Mouse (Mus musculus) ES-E14 (cell line): Measurements from ENCODE around the gene Ly6g6f. TPM values are rescaled to one million over a fixed set of nuclear protein-coding genes. Genes with fewer than 3 reads are reported as not detected.

Source experiments
- DNase-seq: peaks from one replicate; pipeline ENCODE4 v3.0.0-alpha.2; 2013; ENCODE audit warnings: low read depth, low spot score
- H3K27ac ChIP-seq: 2 replicates; pipeline ENCODE4 v1.5.1; 2012; ENCODE audit warnings: low read depth, mild to moderate bottlenecking, low read length, moderate library complexity, mixed read lengths; ENCODE audit not compliant: poor library complexity, insufficient read depth, severe bottlenecking
- H3K36me3 ChIP-seq: 2 replicates; pipeline ENCODE4 v1.6.1; 2012; ENCODE audit warnings: mild to moderate bottlenecking, low read length, moderate library complexity, mixed read lengths; ENCODE audit not compliant: control insufficient read depth, poor library complexity, insufficient read depth, severe bottlenecking
- H3K4me1 ChIP-seq, 2 experiments: fragments of 150-350 bp in 1 of 2; sonication (generic) in 1 of 2; 2 replicates each; pipeline ENCODE4 v1.6.1; 2012; ENCODE audit warnings: low read length in 2 of 2, mild to moderate bottlenecking in 1 of 2, mixed read lengths in 1 of 2; ENCODE audit not compliant: control insufficient read depth in 2 of 2, insufficient read depth in 2 of 2, poor library complexity in 1 of 2
- H3K4me3 ChIP-seq, 2 experiments: fragments of 150-350 bp in 1 of 2; sonication (generic) in 1 of 2; 2 replicates each; pipeline ENCODE4 v1.5.1; 2012; ENCODE audit warnings: low read length in 2 of 2, low read depth in 1 of 2, mild to moderate bottlenecking in 1 of 2, mixed read lengths in 1 of 2; ENCODE audit not compliant: insufficient read depth in 1 of 2, poor library complexity in 1 of 2, severe bottlenecking in 1 of 2
- H3K9ac ChIP-seq: 2 replicates; pipeline ENCODE4 v1.6.1; 2012; ENCODE audit warnings: low read depth, mild to moderate bottlenecking, low read length, mixed read lengths; ENCODE audit not compliant: poor library complexity, insufficient read depth, severe bottlenecking
- H3K9me3 ChIP-seq: fragments of 150-350 bp; sonication (generic); 2 replicates; pipeline ENCODE4 v1.6.1; 2012; ENCODE audit warnings: low read depth, mild to moderate bottlenecking, low read length; ENCODE audit not compliant: control insufficient read depth, insufficient read depth
- CHD2 ChIP-seq: IDR thresholded peaks from 2 replicates; pipeline ENCODE4 v1.6.1; 2014; ENCODE audit warnings: mild to moderate bottlenecking, low read depth, low read length, inconsistent platforms
- HCFC1 ChIP-seq: IDR thresholded peaks from 2 replicates; pipeline ENCODE4 v1.6.1; 2012; ENCODE audit warnings: low read length, inconsistent platforms, borderline replicate concordance; ENCODE audit not compliant: insufficient read depth
- MAFK ChIP-seq: IDR thresholded peaks from 2 replicates; pipeline ENCODE4 v1.6.1; 2014; ENCODE audit warnings: mild to moderate bottlenecking, low read depth, low read length, inconsistent platforms; ENCODE audit not compliant: insufficient read depth
- ZC3H11A ChIP-seq: IDR thresholded peaks from 2 replicates; pipeline ENCODE4 v1.6.1; 2012; ENCODE audit warnings: low read depth, mild to moderate bottlenecking, inconsistent platforms, low read length, borderline replicate concordance
- ZNF384 ChIP-seq: IDR thresholded peaks from 2 replicates; pipeline ENCODE4 v1.6.1; 2012; ENCODE audit warnings: low read depth, low read length, inconsistent platforms
- in situ Hi-C, 2 experiments: fragments of 600-800 bp; cut with MboI; formaldehyde crosslinking; loops; one replicate each; pipeline ENCODE4 v1.15.1; 2025; ENCODE audit warnings: low sequenced_read_pairs in 2 of 2, inconsistent platforms in 1 of 2; ENCODE audit not compliant: unreplicated experiment in 2 of 2
- total RNA-seq: library from RNA; depleted of rRNA; stranded (reverse); fragments of 300-350 nt; gene quantifications from 2 replicates; pipeline ENCODE4 v1.2.3, GENCODE M21; 2012

Ly6g6f gene
- total RNA-seq, 1 experiment: not detected

DNA sequence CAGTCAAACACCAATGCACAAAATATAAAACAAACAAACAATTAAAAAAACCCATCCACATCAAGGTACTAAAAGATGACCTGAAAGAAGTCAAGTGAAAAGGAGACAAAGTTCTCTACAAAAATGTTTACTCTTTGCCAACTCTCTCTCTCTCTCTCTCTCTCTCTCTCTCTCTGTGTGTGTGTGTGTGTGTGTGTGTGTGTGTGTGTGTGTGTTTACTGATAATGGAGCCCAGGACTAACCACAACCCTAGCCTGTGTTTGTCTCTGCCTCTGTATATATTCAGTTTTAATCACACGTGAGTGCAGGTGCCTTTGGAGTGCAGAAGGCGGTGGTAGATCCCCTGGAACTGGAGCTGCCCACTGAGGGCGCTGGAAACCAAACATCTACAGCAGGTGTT lies 28.3 kb downstream of the Ly6g6f start:
- in situ Hi-C loops: no loop called here
- no peak for DNase-seq
- H3K4me1 ChIP-seq: peaks cover 0 to 30% of the 10 kb centered on the region in 2 experiments
- H3K36me3 ChIP-seq: peaks cover 43% of the 10 kb centered on the region
- H3K27ac ChIP-seq: no peak overlapping the region
- no peaks in the 10 kb centered on the region for H3K9me3 ChIP-seq
- H3K4me3 ChIP-seq: no peak overlapping the region
- TF ChIP-seq MAFK: no peak
- no peak for TF ChIP-seq ZNF384
- no peak for TF ChIP-seq CHD2
- no peak for TF ChIP-seq HCFC1
- TF ChIP-seq ZC3H11A: no peak
- no peak overlapping the region for H3K9ac ChIP-seq

DNA sequence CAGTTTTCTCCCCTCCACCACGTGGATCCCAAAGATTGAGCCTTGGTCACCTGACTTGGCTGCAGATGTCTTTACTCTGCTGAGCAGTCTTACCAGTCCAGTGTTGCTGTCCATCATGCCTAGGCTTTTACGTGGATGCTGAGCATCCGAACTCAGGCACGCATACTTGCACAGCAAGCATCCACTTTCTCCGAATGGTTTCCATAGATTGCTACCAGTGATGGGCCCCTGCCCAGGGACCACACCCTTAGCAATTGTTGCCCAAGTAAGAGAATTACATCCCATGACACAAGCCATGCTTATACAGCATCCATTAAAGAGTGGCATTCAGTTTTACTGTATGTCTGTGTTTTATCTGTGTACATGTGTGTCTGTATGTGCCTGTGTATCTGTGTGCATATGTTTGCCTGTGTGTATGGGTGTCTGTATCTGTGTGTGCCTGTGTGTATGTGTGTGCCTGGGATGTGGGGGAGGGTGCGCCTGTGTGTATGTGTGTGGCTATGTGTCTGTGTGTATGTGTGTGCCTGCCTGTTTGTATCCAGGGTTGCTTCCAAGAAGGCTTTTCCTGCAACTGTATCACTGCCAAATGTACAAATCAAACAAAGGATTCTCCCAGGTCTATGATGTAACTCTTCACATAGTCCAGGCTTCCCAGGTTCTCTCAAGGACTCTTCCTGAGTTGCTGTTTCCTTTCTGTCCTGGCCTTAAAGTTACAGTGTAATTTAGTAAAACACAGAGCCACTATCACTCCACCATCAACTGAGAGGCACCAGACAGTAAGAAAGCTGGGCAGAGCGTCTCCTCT lies 29.5 kb downstream of the Ly6g6f start:
- Histone ChIP-seq H3K9me3 (no peaks in the 10 kb centered on the region), H3K9ac (no peak overlapping the region), H3K4me1 (peaks cover 0 to 26% of the 10 kb centered on the region in 2 experiments; a peak in 3 of 4 replicates), H3K36me3 (peaks cover 38% of the 10 kb centered on the region), H3K4me3 (no peak overlapping the region), H3K27ac (no peak overlapping the region)
- DNase-seq: no peak
- TF ChIP-seq HCFC1 (no peak), ZC3H11A (no peak)
- in situ Hi-C loops: no loop called here

DNA sequence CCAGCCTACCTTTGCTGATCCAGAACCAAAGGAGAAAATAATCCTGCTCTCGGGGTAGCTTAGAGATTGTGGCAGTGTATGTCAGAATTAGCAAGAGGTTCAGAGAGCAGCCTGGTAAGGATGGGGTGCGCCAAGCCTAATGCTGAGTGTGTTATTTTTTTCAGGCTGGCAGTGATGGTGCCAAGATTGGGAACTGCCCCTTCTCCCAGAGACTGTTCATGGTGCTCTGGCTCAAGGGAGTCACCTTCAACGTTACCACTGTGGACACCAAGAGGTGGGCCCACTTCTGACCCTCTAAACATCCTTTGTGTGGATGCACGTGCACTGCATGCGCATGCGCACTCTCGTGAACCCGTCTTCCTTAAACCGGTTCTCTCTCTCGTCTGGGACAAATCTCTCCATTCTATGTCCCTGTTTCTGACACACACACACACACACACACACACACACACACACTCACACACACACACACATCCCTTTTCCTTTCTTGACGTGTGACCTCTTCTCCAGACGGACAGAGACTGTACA lies 33.1 kb downstream of the Ly6g6f start:
- Histone ChIP-seq H3K4me1 (peaks cover 0 to 26% of the 10 kb centered on the region in 2 experiments; a peak in 3 of 4 replicates), H3K36me3 (peaks cover 28% of the 10 kb centered on the region), H3K9me3 (no peaks in the 10 kb centered on the region), H3K27ac (peak overlapping the region; percentile 93; the same call in 1 of the 2 replicates), H3K9ac (peak overlapping the region; percentile 89), H3K4me3 (peak overlapping the region; percentile 78 to 79; a peak in 3 of 4 replicates)
- TF ChIP-seq CHD2 (no peak), HCFC1 (no peak), ZC3H11A (no peak), MAFK (no peak), ZNF384 (no peak)
- DNase-seq: no peak
- in situ Hi-C loops: no loop called here

DNA sequence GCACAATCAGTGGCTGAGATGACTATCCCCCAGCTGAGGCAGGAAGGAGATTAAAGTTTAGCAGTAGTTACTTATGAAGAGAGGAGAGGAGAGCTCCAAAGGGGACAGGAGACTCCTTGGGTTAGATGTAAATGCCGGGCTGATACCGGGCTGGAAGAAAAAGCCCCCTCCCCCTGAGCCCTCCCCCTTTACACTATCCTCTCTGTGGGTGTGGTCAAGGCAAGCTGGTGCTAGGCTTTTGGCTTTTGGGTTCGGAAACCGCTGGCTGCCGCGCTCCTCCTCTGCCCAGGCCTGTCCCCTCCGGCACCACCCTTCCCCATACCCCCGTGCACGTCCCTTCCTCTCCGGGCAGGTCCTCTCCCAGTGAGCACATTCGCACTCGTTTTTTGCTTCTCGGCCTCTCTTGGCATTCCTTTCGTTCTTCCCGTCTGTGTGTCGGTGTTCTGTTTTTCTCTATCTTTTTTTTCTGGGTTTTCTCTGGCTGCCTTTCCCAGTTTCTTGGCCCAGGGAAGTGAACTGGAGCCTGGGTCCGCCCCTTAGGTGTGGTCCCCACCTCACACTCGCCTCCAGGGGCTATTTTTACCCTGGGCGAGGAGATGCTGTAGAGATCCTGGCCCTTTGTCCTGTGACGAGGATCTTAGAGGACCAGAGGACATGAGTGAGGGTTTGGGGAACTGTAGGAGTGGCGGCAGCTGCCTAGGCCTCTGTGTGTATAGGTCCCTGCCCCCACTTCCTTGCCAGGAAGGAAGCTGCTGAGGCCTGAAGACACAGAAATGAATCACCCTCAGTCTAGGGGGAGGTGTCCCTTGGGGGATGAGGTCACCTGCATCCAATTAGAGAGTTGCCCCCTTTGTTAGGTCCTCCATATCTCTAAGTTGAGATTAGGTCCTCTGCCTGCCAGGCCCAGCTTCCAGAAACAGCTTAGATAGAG lies 34.0 kb downstream of the Ly6g6f start:
- TF ChIP-seq ZNF384 (no peak), HCFC1 (no peak), CHD2 (peak; percentile 12; the same call in 1 of the 2 replicates), MAFK (no peak)
- peaks cover 28% of the 10 kb centered on the region for H3K36me3 ChIP-seq
- H3K27ac ChIP-seq: peak overlapping the region; percentile 93
- H3K4me1 ChIP-seq: peaks cover 0 to 26% of the 10 kb centered on the region in 2 experiments; a peak in 3 of 4 replicates
- peak; percentile 69 for DNase-seq
- in situ Hi-C loops: no loop called here
- H3K9me3 ChIP-seq: no peaks in the 10 kb centered on the region
- H3K9ac ChIP-seq: peak overlapping the region; percentile 89
- H3K4me3 ChIP-seq: peak overlapping the region; percentile 78 to 79
